Mouse (Mus musculus) lung, postnatal 0 days (tissue): ENCODE data around the gene Clock. TPM values are rescaled to one million over a fixed set of nuclear protein-coding genes. Genes with fewer than 3 reads are reported as not detected.

Experiments
- ATAC-seq: fragments of 200-750 bp; cut with Nextera tagmentation; 2 replicates; pipeline ENCODE4 v1.8.0; 2017; ENCODE audit warnings: moderate library complexity
- DNase-seq: peaks from one replicate; pipeline ENCODE4 v3.0.0-alpha.2; 2016; ENCODE audit warnings: low spot score
- H3K27ac ChIP-seq: fragments of 300-500 bp; sonication (generic); 2 replicates; pipeline ENCODE4 v1.5.1; 2014; ENCODE audit warnings: antibody characterized with exemption, mild to moderate bottlenecking, low read length, mixed read lengths
- H3K27me3 ChIP-seq: fragments of 300-500 bp; sonication (generic); replicated peaks from 2 replicates; pipeline ENCODE4 v1.6.1; 2014; ENCODE audit warnings: low read length, mixed read lengths; ENCODE audit not compliant: insufficient read depth
- H3K36me3 ChIP-seq: fragments of 300-500 bp; sonication (generic); 2 replicates; pipeline ENCODE4 v1.6.1; 2014; ENCODE audit warnings: low read length, mixed read lengths; ENCODE audit not compliant: insufficient read depth
- H3K4me1 ChIP-seq: fragments of 300-500 bp; sonication (generic); 2 replicates; pipeline ENCODE4 v1.6.1; 2014; ENCODE audit warnings: antibody characterized with exemption, low read depth, low read length, mixed read lengths; ENCODE audit not compliant: insufficient read depth
- H3K4me2 ChIP-seq: fragments of 300-500 bp; sonication (generic); replicated peaks from 2 replicates; pipeline ENCODE4 v1.6.1; 2014; ENCODE audit warnings: low read depth, mild to moderate bottlenecking, low read length, moderate library complexity, mixed read lengths
- H3K4me3 ChIP-seq: fragments of 300-500 bp; sonication (generic); 2 replicates; pipeline ENCODE4 v1.5.1; 2014; ENCODE audit warnings: low read depth, low read length
- H3K9ac ChIP-seq: fragments of 300-500 bp; sonication (generic); replicated peaks from 2 replicates; pipeline ENCODE4 v1.6.1; 2014; ENCODE audit warnings: low read depth, mild to moderate bottlenecking
- H3K9me3 ChIP-seq: fragments of 300-500 bp; sonication (generic); 2 replicates; pipeline ENCODE4 v1.6.1; 2016; ENCODE audit warnings: low read length, mixed read lengths
- CTCF ChIP-seq: IDR thresholded peaks from 2 replicates; pipeline ENCODE4 v1.5.1; 2016; ENCODE audit warnings: antibody characterized with exemption, mild to moderate bottlenecking
- EP300 ChIP-seq: IDR thresholded peaks from 2 replicates; pipeline ENCODE4 v1.6.1; 2016; ENCODE audit warnings: antibody characterized with exemption, mild to moderate bottlenecking, control low read depth
- WGBS: fragments of 180-500 bp; shearing (Covaris S2); extraction: QIAGEN DNeasy Blood & Tissue Kit; methylation state at CpG from one replicate; pipeline ENCODE4 v1.1.7; 2014; 5-methylcytosine and 5-hydroxymethylcytosine counted together
- polyA plus RNA-seq: library from polyadenylated mRNA; unstranded; fragments of >200 nt; fragmentation: Nextera tagmentation; extraction: Ambion mirVana; gene quantifications from 2 replicates; pipeline ENCODE4 v1.2.1, GENCODE M21; 2015

Gene Clock
- polyA plus RNA-seq, 1 experiment from 2014 or later = 11.5 TPM

- no peak overlapping the region for H3K27ac ChIP-seq
- no peak overlapping the region for H3K4me3 ChIP-seq
- 90% methylated on average over 2 of the region's 2 CpGs for WGBS
- peaks cover 24% of the 10 kb centered on the region; the same call in 1 of the 2 replicates for H3K36me3 ChIP-seq
- H3K4me2 ChIP-seq = no peak overlapping the region
- H3K27me3 ChIP-seq = no peaks in the 10 kb centered on the region
- H3K9ac ChIP-seq = no peak overlapping the region
- DNase-seq (no peak), ATAC-seq (no peak)
- no peak for TF ChIP-seq EP300
- no peak for TF ChIP-seq CTCF
- H3K4me1 ChIP-seq = no peaks in the 10 kb centered on the region
- H3K9me3 ChIP-seq = no peaks in the 10 kb centered on the region
Observed at GRCm38 (mm10) chr5:76205886-76206285, 98.7 kb downstream of the Clock start.

- DNase-seq (no peak), ATAC-seq (no peak)
- Histone ChIP-seq H3K4me2 (no peak overlapping the region), H3K27ac (no peak overlapping the region), H3K36me3 (peaks cover 31% of the 10 kb centered on the region; the same call in 1 of the 2 replicates), H3K4me1 (no peaks in the 10 kb centered on the region), H3K4me3 (no peak overlapping the region), H3K9me3 (no peaks in the 10 kb centered on the region), H3K27me3 (no peaks in the 10 kb centered on the region), H3K9ac (no peak overlapping the region)
- no peak for TF ChIP-seq EP300
- TF ChIP-seq CTCF = no peak
- WGBS = 95% methylated on average over 3 of the region's 3 CpGs
Observed at GRCm38 (mm10) chr5:76203171-76203570, 101.4 kb downstream of the Clock start.

- WGBS = 90% methylated on average over 13 of the region's 13 CpGs
Observed at GRCm38 (mm10) chr5:76199346-76199745, 105.2 kb downstream of the Clock start.

GRCm38 (mm10) chr5:76194377-76194945 is 110.1 kb downstream of the Clock start:
- TF ChIP-seq EP300 = no peak
- no peak for TF ChIP-seq CTCF
- H3K4me3 ChIP-seq = no peak overlapping the region
- WGBS = 59% methylated on average over 6 of the region's 6 CpGs
- no peak overlapping the region for H3K9ac ChIP-seq
- H3K4me1 ChIP-seq = peaks cover 7% of the 10 kb centered on the region; the same call in 1 of the 2 replicates
- no peaks in the 10 kb centered on the region for H3K27me3 ChIP-seq
- no peaks in the 10 kb centered on the region for H3K9me3 ChIP-seq
- H3K4me2 ChIP-seq = no peak overlapping the region
- H3K36me3 ChIP-seq = peaks cover 4% of the 10 kb centered on the region; the same call in 1 of the 2 replicates
- peak; percentile 77 for DNase-seq
- no peak overlapping the region for H3K27ac ChIP-seq
- peak; percentile 69 for ATAC-seq

More at GRCm38 (mm10) chr5:76199346-76199745, 105.2 kb downstream of the Clock start:
- H3K9ac ChIP-seq = no peak overlapping the region
- no peaks in the 10 kb centered on the region for H3K4me1 ChIP-seq
- no peak overlapping the region for H3K4me3 ChIP-seq
- H3K27ac ChIP-seq = no peak overlapping the region
- ATAC-seq (no peak), DNase-seq (no peak)
- H3K9me3 ChIP-seq = no peaks in the 10 kb centered on the region
- TF ChIP-seq EP300 (no peak), CTCF (no peak)
- H3K36me3 ChIP-seq = peaks cover 12% of the 10 kb centered on the region; the same call in 1 of the 2 replicates
- H3K4me2 ChIP-seq = no peak overlapping the region
- no peaks in the 10 kb centered on the region for H3K27me3 ChIP-seq

GRCm38 (mm10) chr5:76193075-76193474 is 111.5 kb downstream of the Clock start:
- Histone ChIP-seq H3K4me1 (peaks cover 7% of the 10 kb centered on the region; the same call in 1 of the 2 replicates), H3K9ac (no peak overlapping the region), H3K27ac (no peak overlapping the region)

GRCm38 (mm10) chr5:76190609-76191008 is 114.0 kb downstream of the Clock start:
- H3K27me3 ChIP-seq = no peaks in the 10 kb centered on the region

More at GRCm38 (mm10) chr5:76193075-76193474, 111.5 kb downstream of the Clock start:
- TF ChIP-seq EP300 = no peak
- no peak for TF ChIP-seq CTCF
- H3K36me3 ChIP-seq = peaks cover 4% of the 10 kb centered on the region; the same call in 1 of the 2 replicates
- H3K27me3 ChIP-seq = no peaks in the 10 kb centered on the region
- ATAC-seq (no peak), DNase-seq (no peak)
- no peak overlapping the region for H3K4me3 ChIP-seq
- no peak overlapping the region for H3K4me2 ChIP-seq
- no peaks in the 10 kb centered on the region for H3K9me3 ChIP-seq

More at GRCm38 (mm10) chr5:76190609-76191008, 114.0 kb downstream of the Clock start:
- Histone ChIP-seq H3K4me3 (no peak overlapping the region), H3K4me1 (peaks cover 11% of the 10 kb centered on the region; the same call in 1 of the 2 replicates), H3K27ac (no peak overlapping the region), H3K36me3 (no peaks in the 10 kb centered on the region), H3K4me2 (no peak overlapping the region), H3K9ac (no peak overlapping the region), H3K9me3 (no peaks in the 10 kb centered on the region)
- TF ChIP-seq EP300 (no peak), CTCF (no peak)
- DNase-seq (no peak), ATAC-seq (no peak)
- WGBS = 87% methylated on average over 4 of the region's 4 CpGs
